In genomic region chr2:156289552-156290160, GRCm38 (mm10) we compare ENCODE assay signal across 12 mouse cellular contexts. TPM values are rescaled to one million over a fixed set of nuclear protein-coding genes. Genes with fewer than 3 reads are reported as not detected.
A peak's percentile ranks its signal among the peaks of the same experiment; 100 is the strongest.
DNase-seq lines count a peak whose midpoint lies in the region; ATAC-seq and TF ChIP-seq lines count a peak whose summit lies in the region.
"Had no signal": no experiment of that assay in that cellular context is flagged by ENCODE, and none has a peak within 500 bp of the region (broad histone marks: within the 10 kb centered on the region; RNA-seq: fewer than 3 reads in every experiment).

No protein-coding gene starts in this region.

- H3K79me2 ChIP-seq in heart, adult 2 months (replicated peaks; ENCODE audit: control insufficient read depth, insufficient read depth, low read length): no peaks in the 10 kb centered on the region

- 61% methylated on average over 2 of the region's 2 CpGs for WGBS in heart, postnatal 0 days
- 84% methylated on average over 2 of the region's 2 CpGs for WGBS in heart, adult 2 months
- 91% methylated on average over 2 of the region's 2 CpGs for WGBS in thymus, adult 2 months

- H3K9ac ChIP-seq in heart, postnatal 0 days (replicated peaks; ENCODE audit: low read depth, low read length): no peak overlapping the region
- H3K9ac ChIP-seq in heart, adult 2 months (ENCODE audit: low read depth, low read length): no peak overlapping the region
- H3K9ac ChIP-seq: liver, embryonic 15.5 days had no signal

- peak; percentile 30; the same call in 1 of the 2 replicates for ATAC-seq in heart, postnatal 0 days (ENCODE audit: insufficient read depth, low read depth)

- H3K4me3 ChIP-seq in heart, postnatal 0 days (ENCODE audit: low read depth, low read length): no peak overlapping the region
- H3K4me3 ChIP-seq in heart, adult 2 months: no peak overlapping the region
- H3K4me3 ChIP-seq in thymus, adult 2 months (ENCODE audit: control insufficient read depth, insufficient read depth, low read length): no peak overlapping the region
- H3K4me3 ChIP-seq: erythroblast, embryonic 14.5 days; liver, embryonic 15.5 days; megakaryocyte, embryonic 14.5 days had no signal

- peak; percentile 41 to 74 for DNase-seq in adrenal gland, adult (ENCODE audit: inconsistent age in 2 of 2, low spot score in 1 of 2)
- no peak for DNase-seq in adrenal gland, adult 18-20 months (ENCODE audit: low spot score in 2 of 2)
- DNase-seq in heart, postnatal 0 days (ENCODE audit: low spot score): no peak
- DNase-seq in heart, adult 2 months: no peak
- DNase-seq in thymus, postnatal 14 days: peak; percentile 47
- DNase-seq in thymus, adult 2 months: no peak
- peak; percentile 47 for DNase-seq in thymus, postnatal 4 days
- DNase-seq in frontal cortex, postnatal 36 days (ENCODE audit: low spot score in 2 of 2): no peak
- DNase-seq: kidney, postnatal 25 days had no signal

- H3K4me2 ChIP-seq in heart, postnatal 0 days (ENCODE audit: low read depth, low read length): no peak overlapping the region
- H3K4me2 ChIP-seq: liver, embryonic 15.5 days had no signal

- H3K27ac ChIP-seq in heart, postnatal 0 days (ENCODE audit: low read depth): peak overlapping the region; percentile 72
- no peak overlapping the region for H3K27ac ChIP-seq in heart, adult 2 months
- H3K27ac ChIP-seq in thymus, adult 2 months (ENCODE audit: control insufficient read depth, insufficient read depth, low read length): no peak overlapping the region; the same call in 1 of the 2 replicates
- H3K27ac ChIP-seq: liver, embryonic 15.5 days had no signal

- no peaks in the 10 kb centered on the region for H3K9me3 ChIP-seq in heart, postnatal 0 days (replicated peaks; ENCODE audit: control insufficient read depth, low read length)
- H3K9me3 ChIP-seq: liver, embryonic 15.5 days; megakaryocyte, embryonic 14.5 days had no signal

- H3K36me3 ChIP-seq in heart, postnatal 0 days (replicated peaks; ENCODE audit: control insufficient read depth, insufficient read depth, low read length): peaks cover 49% of the 10 kb centered on the region
- H3K36me3 ChIP-seq in heart, adult 2 months (ENCODE audit: control insufficient read depth, insufficient read depth, low read length): no peaks in the 10 kb centered on the region
- peaks cover 9% of the 10 kb centered on the region; the same call in 1 of the 2 replicates for H3K36me3 ChIP-seq in thymus, adult 2 months (ENCODE audit: control insufficient read depth, insufficient read depth, low read length)

- H3K4me1 ChIP-seq in heart, postnatal 0 days (ENCODE audit: control insufficient read depth, insufficient read depth): peaks cover 5% of the 10 kb centered on the region; the same call in 1 of the 2 replicates
- no peaks in the 10 kb centered on the region for H3K4me1 ChIP-seq in heart, adult 2 months (ENCODE audit: control insufficient read depth, insufficient read depth, low read length)
- H3K4me1 ChIP-seq in thymus, adult 2 months (replicated peaks; ENCODE audit: control insufficient read depth, insufficient read depth, low read length): peaks cover 26% of the 10 kb centered on the region
- H3K4me1 ChIP-seq: liver, embryonic 15.5 days had no signal

- no peak for TF ChIP-seq CTCF in heart, postnatal 0 days (IDR thresholded peaks at IDR 0.05; ENCODE audit: low read depth)
- no peak for TF ChIP-seq CTCF in heart, adult 2 months (IDR thresholded peaks at IDR 0.05)
- no peak for TF ChIP-seq CTCF in thymus, adult 2 months (IDR thresholded peaks at IDR 0.05; ENCODE audit: borderline replicate concordance, control insufficient read depth, extremely low read depth, insufficient read depth, low read length, poor library complexity)

- no peaks in the 10 kb centered on the region for H3K27me3 ChIP-seq in heart, postnatal 0 days (ENCODE audit: control insufficient read depth, insufficient read depth, low read length)
- H3K27me3 ChIP-seq in heart, adult 2 months (ENCODE audit: control insufficient read depth, insufficient read depth, low read length): no peaks in the 10 kb centered on the region
- no peaks in the 10 kb centered on the region for H3K27me3 ChIP-seq in thymus, adult 2 months (ENCODE audit: control insufficient read depth, insufficient read depth, low read length)
- H3K27me3 ChIP-seq: liver, embryonic 15.5 days; megakaryocyte, embryonic 14.5 days had no signal

- TF ChIP-seq EP300 in heart, postnatal 0 days (IDR thresholded peaks at IDR 0.05; ENCODE audit: low read depth): no peak
- no peak for TF ChIP-seq EP300 in heart, adult 2 months (IDR thresholded peaks at IDR 0.05; ENCODE audit: insufficient read depth, low read depth, low read length)

- no peak for TF ChIP-seq POLR2A in heart, adult 2 months (IDR thresholded peaks at IDR 0.05; ENCODE audit: insufficient read depth, low read depth, low read length)
- no peak for TF ChIP-seq POLR2A in thymus, adult 2 months (IDR thresholded peaks at IDR 0.05; ENCODE audit: control insufficient read depth, extremely low read depth, insufficient read depth, low read length, poor library complexity)

- intact Hi-C loops in heart, adult 2 months (cut with DNase I): no loop called here

RNA-seq across cellular contexts. Expression of gene Cnbd2, which starts 22.4 kb away (rescaled TPM):
- 1 to 10 TPM; 2.3 to 3.5 TPM for total RNA-seq in adrenal gland, adult 18-20 months (2021)
- 0.12 and 1.1 TPM in 2 replicates for total RNA-seq in heart, postnatal 0 days (2014; rRNA removed; ENCODE audit: low replicate concordance)
- 3.3 and 3.7 TPM in 2 replicates for polyA plus RNA-seq in heart, postnatal 0 days (2015; fragmentation: Nextera tagmentation; extraction: Ambion mirVana)
- 1 to 10 TPM in 1 of 2 experiments, under 1 TPM in 1; 0.89 to 1.0 TPM for total RNA-seq in heart, adult 2 months (2021)
- 0.92 and 0.94 TPM in 2 replicates for polyA plus RNA-seq in heart, adult 2 months (2012; rRNA removed)
- polyA plus RNA-seq in thymus, adult 2 months (2012; rRNA removed): 0.94 and 1.6 TPM in 2 replicates
- polyA plus RNA-seq: erythroblast, embryonic 14.5 days had no signal

RNA-seq across cellular contexts. Expression of gene Scand1, which starts 22.8 kb away (rescaled TPM):
- total RNA-seq in adrenal gland, adult 18-20 months (2021): 100 to 1,000 TPM; 102 to 113 TPM
- total RNA-seq in heart, postnatal 0 days (2014; rRNA removed; ENCODE audit: low replicate concordance): 214 and 265 TPM in 2 replicates
- polyA plus RNA-seq in heart, postnatal 0 days (2015; fragmentation: Nextera tagmentation; extraction: Ambion mirVana): 82.3 and 90.2 TPM in 2 replicates
- total RNA-seq in heart, adult 2 months (2021): 10 to 100 TPM; 78.9 to 85.9 TPM
- 18.9 and 46.2 TPM in 2 replicates for polyA plus RNA-seq in heart, adult 2 months (2012; rRNA removed)
- 326 and 425 TPM in 2 replicates for polyA plus RNA-seq in thymus, adult 2 months (2012; rRNA removed)

Comparison
In these comparisons a context has a peak if more than half of its experiments do, and no peak if none do; other contexts are left out.
1. DNase-seq: peak in adrenal gland, adult (2 of 2), thymus, postnatal 14 days (single experiment) and thymus, postnatal 4 days (single experiment); none in adrenal gland, adult 18-20 months (0 of 2), heart, postnatal 0 days (single experiment), heart, adult 2 months (0 of 2), thymus, adult 2 months (single experiment) and frontal cortex, postnatal 36 days (0 of 2).